Mouse (Mus musculus) lung, postnatal 0 days (tissue): Measurements from ENCODE around the gene Dus2. TPM values are rescaled to one million over a fixed set of nuclear protein-coding genes. Genes with fewer than 3 reads are reported as not detected.

Experiments
- ATAC-seq: fragments of 200-750 bp; cut with Nextera tagmentation; 2 replicates; pipeline ENCODE4 v1.8.0; 2017; ENCODE audit warnings: moderate library complexity
- DNase-seq: peaks from one replicate; pipeline ENCODE4 v3.0.0-alpha.2; 2016; ENCODE audit warnings: low spot score
- H3K27ac ChIP-seq: fragments of 300-500 bp; sonication (generic); 2 replicates; pipeline ENCODE4 v1.5.1; 2014; ENCODE audit warnings: antibody characterized with exemption, mild to moderate bottlenecking, low read length, mixed read lengths
- H3K27me3 ChIP-seq: fragments of 300-500 bp; sonication (generic); replicated peaks from 2 replicates; pipeline ENCODE4 v1.6.1; 2014; ENCODE audit warnings: low read length, mixed read lengths; ENCODE audit not compliant: insufficient read depth
- H3K36me3 ChIP-seq: fragments of 300-500 bp; sonication (generic); 2 replicates; pipeline ENCODE4 v1.6.1; 2014; ENCODE audit warnings: low read length, mixed read lengths; ENCODE audit not compliant: insufficient read depth
- H3K4me1 ChIP-seq: fragments of 300-500 bp; sonication (generic); 2 replicates; pipeline ENCODE4 v1.6.1; 2014; ENCODE audit warnings: antibody characterized with exemption, low read depth, low read length, mixed read lengths; ENCODE audit not compliant: insufficient read depth
- H3K4me2 ChIP-seq: fragments of 300-500 bp; sonication (generic); replicated peaks from 2 replicates; pipeline ENCODE4 v1.6.1; 2014; ENCODE audit warnings: low read depth, mild to moderate bottlenecking, low read length, moderate library complexity, mixed read lengths
- H3K4me3 ChIP-seq: fragments of 300-500 bp; sonication (generic); 2 replicates; pipeline ENCODE4 v1.5.1; 2014; ENCODE audit warnings: low read depth, low read length
- H3K9ac ChIP-seq: fragments of 300-500 bp; sonication (generic); replicated peaks from 2 replicates; pipeline ENCODE4 v1.6.1; 2014; ENCODE audit warnings: low read depth, mild to moderate bottlenecking
- H3K9me3 ChIP-seq: fragments of 300-500 bp; sonication (generic); 2 replicates; pipeline ENCODE4 v1.6.1; 2016; ENCODE audit warnings: low read length, mixed read lengths
- CTCF ChIP-seq: IDR thresholded peaks from 2 replicates; pipeline ENCODE4 v1.5.1; 2016; ENCODE audit warnings: antibody characterized with exemption, mild to moderate bottlenecking
- EP300 ChIP-seq: IDR thresholded peaks from 2 replicates; pipeline ENCODE4 v1.6.1; 2016; ENCODE audit warnings: antibody characterized with exemption, mild to moderate bottlenecking, control low read depth
- WGBS: fragments of 180-500 bp; shearing (Covaris S2); extraction: QIAGEN DNeasy Blood & Tissue Kit; methylation state at CpG from one replicate; pipeline ENCODE4 v1.1.7; 2014; 5-methylcytosine and 5-hydroxymethylcytosine counted together
- polyA plus RNA-seq: library from polyadenylated mRNA; unstranded; fragments of >200 nt; fragmentation: Nextera tagmentation; extraction: Ambion mirVana; gene quantifications from 2 replicates; pipeline ENCODE4 v1.2.1, GENCODE M21; 2015

The Dus2 gene
- polyA plus RNA-seq, 1 experiment from 2014 or later: 7.4 TPM

DNA sequence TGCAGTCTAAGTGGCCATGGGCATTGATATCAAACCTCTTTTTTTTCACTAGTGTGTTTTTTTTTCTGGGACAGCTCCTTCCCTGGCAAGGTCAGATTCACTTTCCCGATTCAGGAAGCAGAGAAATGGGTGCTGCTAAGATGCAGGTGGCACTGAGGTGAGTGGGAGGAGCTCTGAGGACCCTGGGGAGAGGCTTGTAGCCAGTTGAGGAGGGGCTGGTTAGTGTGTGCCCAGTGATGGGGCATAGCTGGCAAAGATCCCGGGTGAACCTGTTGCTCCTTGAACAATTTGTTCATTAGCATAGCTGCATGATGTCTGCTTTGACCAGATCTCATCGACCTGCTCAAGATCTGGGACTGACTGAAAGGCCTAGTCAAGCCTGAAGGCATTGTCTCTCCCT, 63.9 kb downstream of the Dus2 start:
- DNase-seq (no peak), ATAC-seq (no peak)
- no peaks in the 10 kb centered on the region for H3K36me3 ChIP-seq
- H3K4me3 ChIP-seq: no peak overlapping the region
- H3K9me3 ChIP-seq: no peaks in the 10 kb centered on the region
- no peak overlapping the region for H3K4me2 ChIP-seq
- 60% methylated on average over 3 of the region's 3 CpGs for WGBS
- H3K27me3 ChIP-seq: no peaks in the 10 kb centered on the region
- H3K4me1 ChIP-seq: peaks cover 5% of the 10 kb centered on the region; the same call in 1 of the 2 replicates
- no peak overlapping the region for H3K27ac ChIP-seq
- no peak overlapping the region for H3K9ac ChIP-seq
- TF ChIP-seq EP300: no peak
- TF ChIP-seq CTCF: no peak

DNA sequence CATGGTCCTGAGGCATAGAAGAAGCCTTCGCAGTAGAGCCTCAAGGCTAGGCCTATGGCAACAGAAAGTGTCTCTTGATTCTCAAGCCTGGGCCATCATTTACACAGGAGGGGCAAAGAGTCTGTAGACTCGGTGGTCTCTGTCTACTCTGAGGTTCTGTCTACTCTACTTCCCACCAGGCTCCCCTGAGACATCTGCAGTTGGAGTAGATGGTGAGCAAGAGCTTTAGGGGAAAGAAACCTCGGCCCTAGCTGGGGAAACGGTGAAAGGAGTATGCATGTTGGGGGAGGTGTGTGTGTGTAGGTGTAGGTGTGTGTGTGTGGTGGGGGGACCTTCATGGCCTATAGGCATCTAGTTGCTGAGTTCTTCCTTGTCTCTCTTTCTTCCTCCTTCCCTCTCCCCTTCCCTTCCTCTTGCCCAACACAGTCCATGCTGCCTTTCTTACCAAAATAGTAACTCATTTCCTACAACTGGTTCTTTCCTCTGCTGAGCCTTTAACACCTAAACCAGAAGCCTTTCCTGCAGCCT, 65.4 kb downstream of the Dus2 start:
- H3K9me3 ChIP-seq: no peaks in the 10 kb centered on the region
- no peak overlapping the region for H3K4me3 ChIP-seq
- H3K4me1 ChIP-seq: peaks cover 7% of the 10 kb centered on the region; the same call in 1 of the 2 replicates
- DNase-seq: no peak
- no peak for ATAC-seq
- no peak overlapping the region for H3K9ac ChIP-seq
- H3K4me2 ChIP-seq: no peak overlapping the region
- 79% methylated on average over 4 of the region's 4 CpGs for WGBS
- no peak for TF ChIP-seq CTCF
- no peak for TF ChIP-seq EP300
- no peaks in the 10 kb centered on the region for H3K36me3 ChIP-seq
- H3K27me3 ChIP-seq: no peaks in the 10 kb centered on the region
- no peak overlapping the region for H3K27ac ChIP-seq

DNA sequence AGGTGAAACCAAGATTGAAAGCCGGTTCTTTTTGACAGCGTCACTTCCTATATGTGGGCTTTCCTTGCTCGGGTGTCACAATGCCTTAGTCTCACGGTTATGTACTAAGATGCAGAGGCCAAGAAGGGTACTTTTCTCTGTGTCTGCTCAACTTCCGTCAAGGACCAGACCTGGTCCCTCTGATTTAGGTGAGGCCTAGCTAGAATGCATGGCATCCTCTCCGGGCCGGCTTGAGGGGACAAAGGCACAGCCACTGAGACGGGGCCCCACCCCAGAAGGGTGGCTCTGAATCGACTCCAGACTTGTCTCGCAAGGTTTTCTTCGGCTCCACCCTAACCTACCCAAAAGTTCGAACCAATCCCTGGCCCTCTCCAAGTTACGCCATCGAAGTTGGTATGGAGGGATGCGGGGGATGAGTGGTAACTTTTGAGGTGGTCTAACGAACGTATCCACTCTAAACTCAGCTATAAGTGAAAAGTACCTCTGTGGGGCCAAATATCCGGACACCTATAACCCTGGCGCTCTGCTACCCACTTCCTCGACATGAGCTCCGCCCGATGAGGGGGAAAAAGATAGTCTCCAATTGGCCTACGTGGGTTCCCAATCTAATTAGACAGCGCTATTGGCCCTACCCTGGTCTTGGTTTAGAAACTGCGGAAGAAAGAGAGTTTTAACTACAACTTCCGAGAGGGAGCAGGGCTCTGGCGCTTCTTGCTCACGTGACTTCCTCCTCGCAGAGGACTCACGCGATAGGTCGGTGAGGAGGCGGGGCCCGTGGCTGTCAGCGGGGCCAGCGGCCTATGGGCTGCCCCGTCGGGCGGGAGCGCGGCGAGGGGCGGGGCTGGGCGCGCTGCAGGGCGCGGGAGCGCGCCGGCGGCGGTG, 67.8 kb downstream of the Dus2 start, which contains the start of gene Nfatc3:
Gene Nfatc3 (plus strand): TSS at position 110 of the 882 bp plus-strand sequence.
- Histone ChIP-seq H3K4me2 (peak within 1 kb of the TSS; percentile 71), H3K9ac (peak within 1 kb of the TSS; percentile 78), H3K27ac (peak within 1 kb of the TSS; percentile 94), H3K4me1 (peaks cover 10% of the 10 kb centered on the region; the same call in 1 of the 2 replicates), H3K9me3 (no peaks in the 10 kb centered on the region), H3K27me3 (no peaks in the 10 kb centered on the region), H3K4me3 (peak within 1 kb of the TSS; percentile 86), H3K36me3 (no peaks in the 10 kb centered on the region)
- WGBS: 1% methylated on average over 38 of the region's 52 CpGs
- peak; percentile 100 for DNase-seq
- ATAC-seq: peak; percentile 98
- TF ChIP-seq EP300 (peak; percentile 56; the same call in 1 of the 2 replicates), CTCF (no peak)

DNA sequence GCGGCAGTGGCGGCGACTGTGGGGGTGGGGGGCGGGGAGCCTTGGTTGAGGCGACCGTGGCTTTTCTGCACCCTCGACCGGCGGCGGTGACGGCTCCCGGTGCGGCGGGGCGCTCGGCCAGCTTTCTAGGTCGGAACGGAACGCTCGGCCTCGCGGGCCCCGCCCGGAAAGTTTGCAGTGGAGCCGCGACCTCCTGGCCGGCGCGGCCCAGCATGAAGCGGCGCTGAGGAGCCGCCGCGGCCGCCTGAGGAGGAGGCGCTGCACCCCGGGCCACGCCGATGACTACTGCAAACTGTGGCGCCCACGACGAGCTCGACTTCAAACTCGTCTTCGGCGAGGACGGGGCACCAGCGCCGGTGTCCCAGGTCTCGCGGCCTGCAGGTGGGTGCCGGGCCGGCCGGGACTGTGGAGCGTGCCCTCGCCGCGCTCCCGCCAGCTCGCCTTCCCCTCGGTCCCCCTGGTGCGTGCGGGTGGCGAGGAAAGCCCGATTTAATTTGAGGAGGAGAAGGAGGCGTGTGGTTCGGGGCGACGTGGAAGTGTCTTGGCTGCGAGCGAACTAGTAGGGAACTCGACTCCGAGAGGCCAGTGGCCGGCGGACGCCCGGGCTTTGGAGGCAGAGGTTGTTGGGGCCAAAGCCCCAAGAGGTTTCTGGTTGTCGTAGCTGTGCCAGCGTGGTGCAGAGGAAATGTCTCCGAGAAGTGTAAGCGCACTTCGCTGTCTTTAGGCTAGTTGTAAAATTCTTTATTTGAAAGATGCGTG, 68.7 kb downstream of the Dus2 start:
- Histone ChIP-seq H3K27me3 (no peaks in the 10 kb centered on the region), H3K4me2 (peak overlapping the region; percentile 71), H3K4me1 (peaks cover 10% of the 10 kb centered on the region; the same call in 1 of the 2 replicates), H3K36me3 (no peaks in the 10 kb centered on the region), H3K9me3 (no peaks in the 10 kb centered on the region), H3K9ac (peak overlapping the region; percentile 78), H3K27ac (peak overlapping the region; percentile 94), H3K4me3 (peak overlapping the region; percentile 86)
- peak; percentile 37 for TF ChIP-seq CTCF
- no peak for TF ChIP-seq EP300
- WGBS: 2% methylated on average over 79 of the region's 83 CpGs
- ATAC-seq (peak; percentile 72), DNase-seq (peak; percentile 75)

DNA sequence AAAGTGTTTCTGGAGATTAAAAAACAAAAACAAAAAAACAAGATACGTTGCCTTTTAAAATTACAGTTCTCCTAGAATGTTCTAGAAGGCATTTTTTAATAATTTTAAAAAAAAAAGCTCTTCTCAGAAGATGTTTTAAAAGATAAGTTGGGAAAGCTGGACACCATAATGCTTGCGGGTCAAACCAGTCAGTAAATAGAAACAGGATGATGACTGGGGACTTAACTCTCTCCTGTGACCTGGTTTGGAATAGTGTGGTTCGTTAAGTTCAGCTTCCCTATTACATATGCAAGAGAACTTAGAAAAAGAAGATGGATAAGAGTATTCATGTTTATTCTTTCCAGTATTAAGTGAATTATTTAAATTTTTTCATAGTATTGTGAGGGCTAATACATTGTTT, 69.4 kb downstream of the Dus2 start:
- Histone ChIP-seq H3K4me2 (peak overlapping the region; percentile 71), H3K4me1 (peaks cover 10% of the 10 kb centered on the region; the same call in 1 of the 2 replicates), H3K27me3 (no peaks in the 10 kb centered on the region), H3K9me3 (no peaks in the 10 kb centered on the region), H3K9ac (peak overlapping the region; percentile 78), H3K36me3 (no peaks in the 10 kb centered on the region), H3K27ac (peak overlapping the region; percentile 94), H3K4me3 (peak overlapping the region; percentile 86)
- DNase-seq (peak; percentile 26), ATAC-seq (no peak)
- TF ChIP-seq EP300: no peak
- TF ChIP-seq CTCF: no peak
- under 1% methylated on average over 3 of the region's 3 CpGs for WGBS

DNA sequence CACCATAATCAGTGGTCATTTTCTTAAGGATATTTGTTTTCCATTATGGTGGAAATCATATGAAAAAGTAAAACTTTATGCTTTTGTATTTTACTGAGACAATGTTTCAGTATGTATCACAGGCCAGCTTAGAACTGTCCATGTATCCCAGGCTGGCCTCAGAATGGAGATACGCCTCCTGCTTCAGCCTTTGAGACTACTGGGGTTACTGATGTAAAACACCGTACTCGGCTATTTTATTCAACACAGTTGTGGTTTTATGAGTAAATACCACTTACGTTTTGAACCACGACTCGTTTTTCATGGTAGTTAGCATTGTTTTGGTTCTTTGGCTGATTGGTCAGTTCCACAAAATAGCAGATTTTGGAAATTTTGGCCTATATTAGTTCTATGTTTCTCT, 70.5 kb downstream of the Dus2 start:
- H3K9ac ChIP-seq: no peak overlapping the region
- 78% methylated on average over 6 of the region's 6 CpGs for WGBS
- H3K27ac ChIP-seq: no peak overlapping the region
- TF ChIP-seq CTCF (no peak), EP300 (no peak)
- ATAC-seq: no peak
- no peaks in the 10 kb centered on the region for H3K9me3 ChIP-seq
- no peaks in the 10 kb centered on the region for H3K27me3 ChIP-seq
- H3K4me2 ChIP-seq: no peak overlapping the region; the same call in 1 of the 2 replicates
- H3K4me3 ChIP-seq: no peak overlapping the region
- DNase-seq: no peak
- peaks cover 10% of the 10 kb centered on the region; the same call in 1 of the 2 replicates for H3K4me1 ChIP-seq
- no peaks in the 10 kb centered on the region for H3K36me3 ChIP-seq
